9 mouse cellular contexts compared by ENCODE assay signal in genomic region chr3:107036458-107037039, GRCm38 (mm10). TPM values are rescaled to one million over a fixed set of nuclear protein-coding genes. Genes with fewer than 3 reads are reported as not detected.
DNase-seq lines count a peak whose midpoint lies in the region; ATAC-seq and TF ChIP-seq lines count a peak whose summit lies in the region.
"Had no signal": no experiment of that assay in that cellular context is flagged by ENCODE, and none has a peak within 500 bp of the region (broad histone marks: within the 10 kb centered on the region; RNA-seq: fewer than 3 reads in every experiment).

No protein-coding gene starts in this region.

- H3K36me3 ChIP-seq in forebrain, postnatal 0 days (ENCODE audit: insufficient read depth), result no peaks in the 10 kb centered on the region
- no peaks in the 10 kb centered on the region for H3K36me3 ChIP-seq in intestine, postnatal 0 days (ENCODE audit: control insufficient read depth, insufficient read depth)
- H3K36me3 ChIP-seq in lung, postnatal 0 days (ENCODE audit: insufficient read depth, low read length), result no peaks in the 10 kb centered on the region
- H3K36me3 ChIP-seq in small intestine, adult 2 months (ENCODE audit: control insufficient read depth, insufficient read depth, low read length), result no peaks in the 10 kb centered on the region

- H3K27me3 ChIP-seq in forebrain, postnatal 0 days (ENCODE audit: insufficient read depth, low read length), result no peaks in the 10 kb centered on the region
- peaks cover 27% of the 10 kb centered on the region for H3K27me3 ChIP-seq in intestine, postnatal 0 days (replicated peaks; ENCODE audit: control insufficient read depth, insufficient read depth, low read length)
- peaks cover 9% of the 10 kb centered on the region; the same call in 1 of the 2 replicates for H3K27me3 ChIP-seq in lung, postnatal 0 days (replicated peaks; ENCODE audit: insufficient read depth, low read length)
- H3K27me3 ChIP-seq in small intestine, adult 2 months (ENCODE audit: control insufficient read depth, insufficient read depth, low read length), result peaks cover 14% of the 10 kb centered on the region; the same call in 1 of the 2 replicates

- H3K27ac ChIP-seq in gastrocnemius, adult 2 months, result 0 out of 2 replicates have a peak overlapping the region, but pooled peaks have one; percentile 28
- H3K27ac ChIP-seq in bone marrow, adult 2 months (ENCODE audit: control insufficient read depth, insufficient read depth, low read depth, low read length, poor library complexity), result peak overlapping the region; percentile 49
- H3K27ac ChIP-seq in forebrain, postnatal 0 days (ENCODE audit: low read depth, low read length), result peak overlapping the region; percentile 91
- H3K27ac ChIP-seq in intestine, postnatal 0 days (ENCODE audit: low read depth, low read length), result no peak overlapping the region
- H3K27ac ChIP-seq in lung, postnatal 0 days (ENCODE audit: low read length), result no peak overlapping the region
- H3K27ac ChIP-seq in small intestine, adult 2 months (ENCODE audit: insufficient read depth, low read depth, low read length), result no peak overlapping the region

- ATAC-seq in forebrain, postnatal 0 days, result peak; percentile 59
- ATAC-seq in intestine, postnatal 0 days, result peak; percentile 31; the same call in 1 of the 2 replicates
- no peak for ATAC-seq in lung, postnatal 0 days
- no peak for ATAC-seq in erythroid progenitor cell, adult 5-6 weeks (replicated peaks; ENCODE audit: low FRiP score, poor library complexity, severe bottlenecking)

- H3K9ac ChIP-seq in forebrain, postnatal 0 days, result peak overlapping the region; percentile 95
- H3K9ac ChIP-seq in intestine, postnatal 0 days (ENCODE audit: low read depth, low read length), result peak overlapping the region; percentile 42
- peak overlapping the region; percentile 34 for H3K9ac ChIP-seq in lung, postnatal 0 days (replicated peaks; ENCODE audit: low read depth)

- no peaks in the 10 kb centered on the region; the same call in 1 of the 2 replicates for H3K4me1 ChIP-seq in bone marrow, adult 2 months (ENCODE audit: control insufficient read depth, insufficient read depth, low read length)
- peaks cover 13% of the 10 kb centered on the region for H3K4me1 ChIP-seq in forebrain, postnatal 0 days (ENCODE audit: insufficient read depth)
- H3K4me1 ChIP-seq in intestine, postnatal 0 days (replicated peaks; ENCODE audit: control insufficient read depth, insufficient read depth, low read length), result no peaks in the 10 kb centered on the region
- no peaks in the 10 kb centered on the region for H3K4me1 ChIP-seq in lung, postnatal 0 days (ENCODE audit: insufficient read depth, low read depth, low read length)
- peaks cover 4% of the 10 kb centered on the region; the same call in 1 of the 2 replicates for H3K4me1 ChIP-seq in small intestine, adult 2 months (ENCODE audit: control insufficient read depth, insufficient read depth, insufficient read length, low read length)

- peak overlapping the region; percentile 81 for H3K4me3 ChIP-seq in gastrocnemius, adult 2 months
- H3K4me3 ChIP-seq in bone marrow, adult 2 months (replicated peaks; ENCODE audit: control insufficient read depth, low read depth, low read length), result peak overlapping the region; percentile 70
- H3K4me3 ChIP-seq in forebrain, postnatal 0 days (ENCODE audit: low read depth, low read length), result peak overlapping the region; percentile 79
- H3K4me3 ChIP-seq in intestine, postnatal 0 days (ENCODE audit: low read depth, low read length), result peak overlapping the region; percentile 67
- H3K4me3 ChIP-seq in lung, postnatal 0 days (ENCODE audit: low read depth, low read length), result peak overlapping the region; percentile 67
- H3K4me3 ChIP-seq in small intestine, adult 2 months (ENCODE audit: low read depth, low read length), result peak overlapping the region; percentile 72

- peak overlapping the region; percentile 68 for H3K4me2 ChIP-seq in forebrain, postnatal 0 days (ENCODE audit: low read depth)
- H3K4me2 ChIP-seq in intestine, postnatal 0 days (replicated peaks; ENCODE audit: low read depth), result peak overlapping the region; percentile 94
- H3K4me2 ChIP-seq in lung, postnatal 0 days (replicated peaks; ENCODE audit: low read depth, low read length), result peak overlapping the region; percentile 99

- peak; percentile 18 for DNase-seq in gastrocnemius, adult 2 months
- no peak for DNase-seq in gastrocnemius, adult 18-20 months (ENCODE audit: low spot score)
- no peak for DNase-seq in forebrain, postnatal 0 days
- peak; percentile 8 for DNase-seq in lung, postnatal 0 days (ENCODE audit: low spot score)

- intact Hi-C loops in gastrocnemius, adult 2 months (cut with DNase I), result no loop called here

- no peak for TF ChIP-seq EP300 in lung, postnatal 0 days (IDR thresholded peaks at IDR 0.05)

- TF ChIP-seq POLR2A in bone marrow, adult 2 months (IDR thresholded peaks at IDR 0.05; ENCODE audit: borderline replicate concordance, control insufficient read depth, low read depth, low read length), result peak; percentile 18; the same call in 1 of the 2 replicates
- no peak for TF ChIP-seq POLR2A in small intestine, adult 2 months (IDR thresholded peaks at IDR 0.05; ENCODE audit: low read depth, low read length)

- TF ChIP-seq CTCF in gastrocnemius, adult 2 months (IDR thresholded peaks at IDR 0.05), result no peak
- no peak for TF ChIP-seq CTCF in bone marrow, adult 2 months (IDR thresholded peaks at IDR 0.05; ENCODE audit: control insufficient read depth, insufficient read depth, low read length)
- TF ChIP-seq CTCF in forebrain, postnatal 0 days (IDR thresholded peaks at IDR 0.05; ENCODE audit: low read depth), result peak; percentile 46
- TF ChIP-seq CTCF in intestine, postnatal 0 days (IDR thresholded peaks at IDR 0.05; ENCODE audit: low read depth), result no peak
- TF ChIP-seq CTCF in lung, postnatal 0 days (IDR thresholded peaks at IDR 0.05), result 0 out of 2 replicates have a peak, but pooled peaks have one; percentile 8
- TF ChIP-seq CTCF in small intestine, adult 2 months (IDR thresholded peaks at IDR 0.05; ENCODE audit: extremely low read depth, insufficient read length, insufficient replicate concordance, low read depth, low read length), result no peak

- H3K9me3 ChIP-seq in forebrain, postnatal 0 days (ENCODE audit: low read length), result no peaks in the 10 kb centered on the region
- H3K9me3 ChIP-seq in intestine, postnatal 0 days (ENCODE audit: control insufficient read depth), result no peaks in the 10 kb centered on the region
- no peaks in the 10 kb centered on the region for H3K9me3 ChIP-seq in lung, postnatal 0 days (ENCODE audit: low read length)

- WGBS in bone marrow, adult 2 months, result under 1% methylated on average over 52 of the region's 55 CpGs
- 2% methylated on average over 54 of the region's 55 CpGs for WGBS in forebrain, postnatal 0 days
- 1% methylated on average over 55 of the region's 55 CpGs for WGBS in intestine, postnatal 0 days
- WGBS in lung, postnatal 0 days, result under 1% methylated on average over 40 of the region's 55 CpGs
- 3% methylated on average over 55 of the region's 55 CpGs for WGBS in small intestine, adult 2 months

RNA-seq across cellular contexts. Expression of gene Kcna3, which starts 0.6 kb away (rescaled TPM):
- not detected for total RNA-seq in gastrocnemius, adult 2 months (2021)
- total RNA-seq in gastrocnemius, adult 18-20 months (2021), result under 1 TPM in 1 of 2 experiments, not detected in 1; 0.12 TPM
- 5.6 and 11.1 TPM in 2 replicates for polyA plus RNA-seq in bone marrow, adult 2 months (2011; ENCODE audit: insufficient read depth, insufficient read length, low replicate concordance, missing spikeins)
- total RNA-seq in forebrain, postnatal 0 days (2014; rRNA removed), result 30.4 and 34.7 TPM in 2 replicates
- polyA plus RNA-seq in forebrain, postnatal 0 days (2015; fragmentation: Nextera tagmentation; extraction: Ambion mirVana), result 8.1 and 13.9 TPM in 2 replicates
- polyA plus RNA-seq in intestine, postnatal 0 days (2015; fragmentation: Nextera tagmentation; extraction: Ambion mirVana), result 0.13 and 0.29 TPM in 2 replicates
- 2.7 and 4.2 TPM in 2 replicates for polyA plus RNA-seq in lung, postnatal 0 days (2015; fragmentation: Nextera tagmentation; extraction: Ambion mirVana)
- 2.5 and 3.9 TPM in 2 replicates for polyA plus RNA-seq in small intestine, adult 2 months (2012; rRNA removed)
- 7.5 TPM in 1 of 2 replicates, not detected in the other for total RNA-seq in erythroid progenitor cell, adult 5-6 weeks (2015; ENCODE audit: low replicate concordance)
- total RNA-seq in erythroid progenitor cell, adult 5-6 weeks (2017; ENCODE audit: low replicate concordance), result not detected in 2 replicates
- polyA plus RNA-seq: Patski had no signal

Comparison
In these comparisons a context has a peak if more than half of its experiments do, and no peak if none do; other contexts are left out.
1. DNase-seq: peak in gastrocnemius, adult 2 months (single experiment) and lung, postnatal 0 days (single experiment); none in gastrocnemius, adult 18-20 months (single experiment) and forebrain, postnatal 0 days (single experiment).
2. H3K27ac ChIP-seq: peak in gastrocnemius, adult 2 months (single experiment), bone marrow, adult 2 months (single experiment) and forebrain, postnatal 0 days (single experiment); none in intestine, postnatal 0 days (single experiment), lung, postnatal 0 days (single experiment) and small intestine, adult 2 months (single experiment).
3. CTCF ChIP-seq: peak in forebrain, postnatal 0 days (single experiment) and lung, postnatal 0 days (single experiment); none in gastrocnemius, adult 2 months (single experiment), bone marrow, adult 2 months (single experiment), intestine, postnatal 0 days (single experiment) and small intestine, adult 2 months (single experiment).
4. ATAC-seq: peak in forebrain, postnatal 0 days (single experiment) and intestine, postnatal 0 days (single experiment); none in lung, postnatal 0 days (single experiment) and erythroid progenitor cell, adult 5-6 weeks (single experiment).
5. H3K9ac ChIP-seq: peak in every context shown above with its lines; median percentile 95 in forebrain, postnatal 0 days; 42 in intestine, postnatal 0 days; 34 in lung, postnatal 0 days.
6. Peak in every context shown above with its lines, with median percentiles within 50 percentile points of each other: H3K4me3 ChIP-seq and H3K4me2 ChIP-seq.